Mouse (Mus musculus): ENCODE measurements around the gene Ak5. TPM values are rescaled to one million over a fixed set of nuclear protein-coding genes. Genes with fewer than 3 reads are reported as not detected.
"Not testable (repeated sequence)": the region's sequence is repeated elsewhere in the genome, so short reads cannot be mapped to it uniquely, and the experiment has no call there.

Ak5 gene
- total RNA-seq, 2 experiments from 2014 or later = 0.97 to 1.2 TPM

DNA sequence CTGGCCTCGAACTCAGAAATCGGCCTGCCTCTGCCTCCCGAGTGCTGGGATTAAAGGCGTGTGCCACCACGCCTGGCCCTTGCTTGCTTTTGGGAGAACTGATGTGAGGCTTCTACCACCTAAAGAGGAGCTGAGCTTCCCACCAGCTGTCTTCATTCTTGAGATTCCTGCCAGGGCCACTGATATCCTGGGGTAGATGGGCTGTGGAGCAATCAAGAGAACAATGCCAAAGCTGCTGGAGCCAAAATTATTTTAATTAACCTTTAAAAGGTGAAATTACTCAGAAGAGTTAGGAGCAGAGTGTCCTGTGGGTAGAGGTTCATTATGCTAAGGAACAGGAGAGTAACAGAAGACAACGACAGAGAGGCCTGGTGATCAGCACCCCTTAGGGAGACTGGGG, 202.8 kb downstream of the Ak5 start:
- intact Hi-C loops (cut with DNase I; ENCODE audit: low total_unique reads) = no loop called here
- no peak for DNase-seq

DNA sequence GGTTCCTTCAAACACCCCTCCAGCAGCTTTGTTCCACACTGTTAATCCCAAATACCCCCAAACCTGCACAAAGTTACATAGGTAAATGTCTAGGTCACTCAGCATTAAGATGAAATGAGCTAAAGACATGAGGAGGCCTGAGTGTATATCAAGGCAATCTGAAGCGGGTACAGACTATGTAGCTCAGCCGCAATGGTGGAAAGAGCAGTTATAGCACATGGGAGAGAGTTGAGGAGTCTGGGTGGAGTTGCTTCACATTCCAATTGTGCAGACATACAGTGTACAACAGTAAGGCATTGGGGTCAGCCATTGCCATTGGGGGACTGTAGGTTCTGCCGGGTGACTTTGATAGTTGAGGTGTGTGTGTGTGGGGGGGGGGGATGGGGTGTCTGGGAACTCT, 203.7 kb downstream of the Ak5 start:
- no peak for DNase-seq
- intact Hi-C loops (cut with DNase I; ENCODE audit: low total_unique reads) = no loop called here

DNA sequence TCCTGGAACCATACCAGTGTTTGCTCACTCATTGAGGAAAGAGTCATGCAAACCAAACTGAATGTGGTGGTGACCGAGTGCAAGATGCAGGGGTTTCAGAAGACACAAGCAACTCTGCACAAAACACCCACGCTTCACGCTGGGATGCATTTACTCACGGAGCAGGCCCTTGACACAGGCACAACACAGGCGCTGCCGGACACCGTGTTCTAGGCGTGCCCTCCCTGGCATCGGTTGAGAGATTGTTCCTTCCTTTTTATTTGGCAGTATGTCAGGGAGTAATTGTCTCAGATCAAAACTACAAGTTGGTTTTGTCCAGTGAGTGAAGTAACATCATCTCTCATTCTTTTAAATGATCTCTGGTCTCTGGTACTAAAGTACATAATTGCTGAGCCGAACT, 205.3 kb downstream of the Ak5 start:
- intact Hi-C loops (cut with DNase I; ENCODE audit: low total_unique reads) = no loop called here
- DNase-seq = no peak

DNA sequence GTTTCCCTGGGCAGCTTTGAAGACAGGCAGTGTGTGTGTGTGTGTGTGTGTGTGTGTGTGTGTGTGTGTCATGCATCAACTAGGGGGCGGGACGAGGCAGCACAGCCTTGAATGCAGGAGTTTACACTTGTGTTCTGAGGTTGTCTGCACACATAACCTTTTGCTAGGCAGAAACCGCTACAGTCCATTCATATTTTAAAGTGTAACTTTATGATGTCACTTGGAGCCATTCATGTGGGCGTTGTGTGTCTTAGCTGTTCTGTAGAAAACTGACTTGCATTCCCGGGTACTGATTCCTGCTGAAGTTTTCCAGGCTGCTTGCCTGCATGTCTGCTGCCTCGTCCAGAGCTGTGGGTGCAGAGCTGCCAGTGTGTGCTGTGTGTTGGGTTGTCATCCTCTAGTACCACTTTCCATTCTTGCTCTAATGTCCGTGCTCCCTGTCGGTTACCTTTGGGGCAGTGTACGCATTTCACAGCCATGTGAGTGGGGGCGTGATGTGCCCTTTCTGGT, 206.1 kb downstream of the Ak5 start:
- DNase-seq = no peak
- intact Hi-C loops (cut with DNase I; ENCODE audit: low total_unique reads) = no loop called here

DNA sequence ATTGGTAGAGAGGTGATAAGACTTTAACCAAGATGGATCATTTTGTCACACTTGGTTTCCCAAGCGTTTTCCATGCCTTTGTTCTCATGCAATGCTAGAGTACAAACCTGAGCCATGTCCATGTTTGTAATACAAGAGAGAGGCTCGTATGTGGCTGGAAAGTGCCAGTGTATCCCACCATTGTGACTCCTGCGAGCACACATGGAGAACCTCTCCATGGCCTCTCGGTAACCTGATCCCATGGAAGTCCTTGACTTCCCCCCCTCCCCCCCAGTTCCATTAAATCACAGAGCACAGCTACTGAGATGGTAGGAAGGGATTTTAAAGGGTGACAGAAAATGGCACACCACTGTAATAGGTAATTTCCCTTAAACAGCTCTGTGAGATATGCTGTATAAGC, 207.4 kb downstream of the Ak5 start:
- intact Hi-C loops (cut with DNase I; ENCODE audit: low total_unique reads) = no loop called here
- no peak for DNase-seq

DNA sequence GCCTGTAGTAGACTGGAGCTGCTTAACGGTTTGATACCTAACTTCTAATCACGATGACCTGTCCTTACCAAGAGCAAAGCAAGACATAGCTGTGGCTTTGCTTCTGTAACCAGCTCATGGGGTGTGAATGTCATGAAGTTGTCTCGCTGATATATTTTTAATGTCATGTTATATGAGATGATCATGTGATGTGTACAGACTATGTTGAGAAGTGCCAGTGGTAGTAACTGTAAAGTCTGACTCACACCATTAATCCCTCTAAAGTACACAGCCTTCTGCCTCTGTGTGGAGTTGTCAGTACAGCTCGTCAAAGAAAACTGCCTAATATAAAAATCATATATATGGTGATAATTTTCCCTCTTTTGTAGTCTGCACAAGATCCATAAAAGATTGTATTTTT, 209.3 kb downstream of the Ak5 start:
- DNase-seq; intact Hi-C loops (cut with DNase I; ENCODE audit: low total_unique reads): not testable (repeated sequence)

DNA sequence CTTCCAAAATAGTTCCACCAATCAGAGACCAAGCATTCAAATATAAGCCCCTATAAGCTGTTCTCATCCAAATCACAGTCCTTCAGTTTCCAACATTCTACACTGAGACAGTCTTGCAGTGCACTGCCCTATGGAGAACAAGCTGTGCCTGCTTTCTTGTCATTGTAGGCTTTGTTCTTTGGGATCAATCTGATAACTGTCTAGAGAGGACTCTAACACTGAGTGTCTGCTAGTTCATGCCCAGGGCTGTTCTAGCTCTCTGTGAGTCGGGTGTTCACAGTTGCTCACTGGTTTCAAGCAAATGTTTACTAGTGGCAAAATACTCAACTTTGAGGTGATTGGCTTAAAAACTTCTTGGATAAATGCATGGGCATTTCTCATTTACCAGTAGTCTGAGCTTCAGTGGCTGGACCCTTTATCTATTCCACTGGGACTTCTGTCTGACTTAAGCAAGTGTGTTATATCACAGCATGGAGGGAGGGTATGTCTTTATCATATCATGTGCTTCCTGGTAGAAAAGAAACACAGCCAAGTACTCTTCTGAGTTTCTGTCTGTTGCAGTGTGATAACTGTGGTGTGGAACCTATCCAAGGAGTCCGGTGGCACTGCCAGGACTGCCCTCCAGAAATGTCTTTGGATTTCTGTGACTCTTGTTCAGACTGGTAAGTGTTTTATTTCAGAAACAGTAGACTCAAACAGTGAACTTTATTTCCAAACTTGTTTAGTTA, 210.7 kb downstream of the Ak5 start:
- intact Hi-C loops (cut with DNase I; ENCODE audit: low total_unique reads) = no loop called here

DNA sequence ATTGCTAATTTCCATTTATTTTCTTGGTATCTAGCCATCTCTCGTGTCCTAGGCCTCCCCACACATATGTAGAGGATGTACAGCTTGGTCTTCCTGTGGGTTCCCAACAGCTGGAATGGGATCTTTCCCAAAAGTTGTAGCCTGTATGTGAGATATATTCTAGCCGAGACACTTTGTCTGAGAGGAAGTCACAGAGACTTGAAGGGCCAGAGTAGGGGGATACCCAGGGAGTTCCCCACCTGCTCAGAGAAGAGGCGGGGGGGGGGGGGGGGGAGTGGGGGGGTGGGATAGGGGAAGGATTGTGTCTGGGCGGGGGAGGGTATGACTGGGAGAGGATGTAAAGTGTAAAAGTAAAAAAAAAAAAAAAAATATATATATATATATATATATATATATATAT, 215.0 kb downstream of the Ak5 start:
- intact Hi-C loops (cut with DNase I; ENCODE audit: low total_unique reads) = no loop called here

More for the DNA sequence above, 210.7 kb downstream of the Ak5 start:
- no peak for DNase-seq

DNA sequence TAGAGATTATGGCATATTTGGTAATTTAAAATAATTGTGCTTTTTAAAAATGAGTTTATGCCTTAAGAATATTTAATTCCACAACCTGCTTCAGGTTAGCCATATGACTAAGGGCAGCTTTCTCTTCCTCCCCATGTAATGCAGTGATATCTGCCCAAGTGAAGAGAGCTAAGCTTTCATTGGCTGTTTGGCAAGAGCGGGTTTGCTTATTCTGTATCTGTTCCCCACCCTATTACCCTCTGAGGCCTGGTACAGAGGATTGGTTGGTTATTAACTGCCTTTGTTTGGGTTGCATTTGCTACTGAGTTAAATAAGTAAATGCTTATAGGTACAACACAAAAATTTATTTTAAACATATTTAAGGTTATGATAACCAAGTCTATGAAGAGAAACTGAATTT, 221.2 kb downstream of the Ak5 start:
- no peak for DNase-seq
- intact Hi-C loops (cut with DNase I; ENCODE audit: low total_unique reads) = no loop called here

More for the DNA sequence above, 215.0 kb downstream of the Ak5 start:
- DNase-seq = no peak

DNA sequence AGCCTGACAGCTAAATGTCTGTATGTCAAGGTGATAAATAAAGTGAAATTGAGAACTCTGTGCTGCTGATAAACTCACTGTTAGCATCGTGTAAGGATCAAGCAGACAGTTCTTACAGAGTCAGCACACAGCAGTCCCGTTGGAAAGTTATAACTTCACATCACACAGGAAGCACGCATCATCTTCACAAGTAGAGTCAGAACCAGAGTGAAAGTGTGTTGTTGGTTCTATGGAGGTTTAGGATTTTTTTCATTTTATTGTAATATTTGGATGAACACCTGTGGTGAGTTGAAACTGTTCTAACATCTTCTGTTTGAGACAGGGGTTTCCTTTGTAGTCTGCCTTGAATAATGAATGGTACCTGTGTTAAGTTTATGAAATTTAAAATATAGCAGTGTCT, 224.0 kb downstream of the Ak5 start:
- no peak for DNase-seq
- intact Hi-C loops (cut with DNase I; ENCODE audit: low total_unique reads) = no loop called here

DNA sequence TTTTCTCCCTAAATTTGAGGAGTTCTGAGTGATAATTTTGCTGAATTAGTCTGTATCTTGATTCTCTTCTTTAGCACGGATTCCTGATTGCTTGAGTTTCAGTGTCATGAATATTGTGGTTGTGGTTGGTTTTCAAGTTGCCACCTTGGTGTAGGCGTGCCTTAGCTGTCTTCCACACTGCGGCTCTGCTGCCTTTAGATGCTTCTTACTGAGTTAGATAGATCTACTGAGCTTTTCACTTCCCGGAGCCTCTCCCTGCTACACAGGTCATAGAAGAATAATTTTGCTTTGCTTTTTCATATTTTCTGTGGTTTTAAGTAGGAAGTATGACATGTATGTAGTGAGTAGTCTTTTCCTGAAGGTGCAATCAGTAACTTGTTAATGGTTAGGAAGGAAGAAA, 225.4 kb downstream of the Ak5 start:
- DNase-seq = no peak
- intact Hi-C loops (cut with DNase I; ENCODE audit: low total_unique reads) = no loop called here

DNA sequence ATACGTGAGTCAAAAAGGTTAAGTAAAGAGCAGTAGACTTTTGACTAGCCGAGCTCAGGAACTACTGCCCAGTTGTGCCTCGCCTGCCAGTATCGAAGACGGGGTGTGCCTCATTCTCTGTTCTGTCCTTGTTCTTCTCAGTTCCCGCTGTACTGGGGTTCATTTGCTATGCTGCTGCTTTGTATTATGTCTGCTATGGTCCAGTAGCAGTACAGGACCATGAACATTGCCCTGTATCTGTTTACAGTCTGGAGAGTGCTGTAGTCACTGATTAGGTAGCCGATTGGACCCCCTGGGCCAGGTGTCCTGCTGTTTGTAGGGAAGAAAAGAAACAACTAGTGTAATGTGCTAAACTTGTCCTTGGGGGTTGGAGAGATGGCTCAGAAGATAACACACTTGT, 230.1 kb downstream of the Ak5 start:
- intact Hi-C loops (cut with DNase I; ENCODE audit: low total_unique reads) = no loop called here
- no peak for DNase-seq

DNA sequence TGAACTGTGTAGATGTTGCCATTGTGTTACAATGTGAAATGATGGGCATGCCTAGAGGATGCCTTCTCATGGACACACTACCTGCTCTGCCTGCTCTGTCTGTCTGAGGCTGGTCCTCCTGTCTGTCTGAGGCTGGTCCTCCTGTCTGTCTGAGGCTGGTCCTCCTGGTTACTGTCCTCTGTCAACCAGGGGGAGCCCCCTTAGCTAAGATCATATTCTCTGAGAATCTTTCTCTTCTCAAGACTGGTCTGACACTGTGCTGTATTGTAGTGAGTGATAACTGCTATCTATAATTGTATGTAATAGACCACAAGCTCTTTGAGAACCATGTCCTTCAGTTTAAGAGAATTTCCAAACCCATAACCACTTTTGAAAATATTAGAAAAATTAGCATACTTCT, 232.6 kb downstream of the Ak5 start:
- intact Hi-C loops (cut with DNase I; ENCODE audit: low total_unique reads) = no loop called here
- DNase-seq = no peak

DNA sequence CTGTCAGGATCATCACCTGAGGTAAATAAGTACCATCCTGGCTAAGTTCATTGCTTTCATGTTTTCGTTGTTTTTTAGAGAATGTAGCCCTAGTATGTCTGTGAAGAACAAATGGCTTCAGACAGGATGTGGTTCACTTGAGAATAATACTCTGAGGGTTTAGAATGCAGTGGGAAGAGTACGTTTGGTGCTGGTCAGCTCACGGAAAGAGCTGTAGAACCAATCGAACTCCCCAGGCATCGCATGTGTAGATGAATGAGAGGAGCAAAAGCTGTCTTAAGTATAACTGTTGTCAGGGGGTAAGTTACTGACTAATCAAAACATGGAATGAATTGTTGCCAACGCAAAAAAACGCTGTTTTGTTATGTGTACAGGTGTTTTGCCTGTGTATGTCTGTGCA, 235.5 kb downstream of the Ak5 start:
- DNase-seq = no peak
- intact Hi-C loops (cut with DNase I; ENCODE audit: low total_unique reads) = no loop called here

DNA sequence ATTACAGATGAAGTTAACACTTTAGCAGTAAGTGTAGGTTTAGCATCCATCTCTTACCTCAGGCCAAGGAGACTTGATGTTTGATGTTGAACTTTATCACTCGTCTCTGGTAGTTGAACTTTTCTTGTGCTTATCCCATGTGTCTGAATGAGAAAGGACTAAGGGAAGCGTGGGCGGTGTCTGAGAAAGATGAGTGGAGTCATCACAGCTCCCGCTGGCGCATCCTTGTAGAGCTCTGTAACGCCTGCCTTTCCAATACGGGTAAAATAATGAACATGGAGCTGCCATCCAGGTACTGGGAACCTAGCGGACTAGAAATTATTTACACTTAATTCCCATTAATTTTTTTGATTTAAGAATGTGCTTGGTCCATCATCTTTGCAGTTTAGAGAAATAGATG, 239.2 kb downstream of the Ak5 start:
- intact Hi-C loops (cut with DNase I; ENCODE audit: low total_unique reads) = no loop called here
- DNase-seq = no peak

Other genes starting within 250 kb of the Ak5 start
- 10 to 100 TPM; 20.8 to 27.7 TPM for gene Pigk, start 45.7 kb upstream of the Ak5 start, total RNA-seq (2021)

All from gastrocnemius, postnatal 14 days (tissue).